Mouse (Mus musculus) gastrocnemius, postnatal 14 days (tissue): ENCODE data around the gene Gm11037. TPM values are rescaled to one million over a fixed set of nuclear protein-coding genes. Genes with fewer than 3 reads are reported as not detected.
A peak's percentile ranks its signal among the peaks of the same experiment; 100 is the strongest.
"Not testable (repeated sequence)": the region's sequence is repeated elsewhere in the genome, so short reads cannot be mapped to it uniquely, and the experiment has no call there.

Source experiments
- DNase-seq: peaks from one replicate; pipeline ENCODE4 v3.0.0; 2021; ENCODE audit warnings: mixed read lengths
- intact Hi-C: fragments of 180-260 bp; cut with DNase I; formaldehyde crosslinking; loops from one replicate; pipeline ENCODE4 v1.15.1; 2025; ENCODE audit warnings: low total_unique reads
- long read RNA-seq, 2 experiments: library from polyadenylated mRNA; stranded (forward); transcript quantifications; one replicate each; pipeline ENCODE4 v2.0.0; 2021
- total RNA-seq, 2 experiments: library from RNA; stranded (reverse); gene quantifications; 2 replicates each; pipeline ENCODE4 v1.2.3; 2021

Gene Gm11037
- total RNA-seq: not detected
- long read RNA-seq, experiment 1: 0 reads
- long read RNA-seq, experiment 2: 0 reads

GRCm38 (mm10) chr2:131132930-131133547 is at the start of gene Gm11037:
Gm11037 (plus strand) TSS chr2:131133497.
- intact Hi-C loops: no loop called here
- DNase-seq: no peak

- no peak for DNase-seq
- intact Hi-C loops: no loop called here
Observed at GRCm38 (mm10) chr2:131084206-131084605, 49.1 kb upstream of the Gm11037 start.

- no peak for DNase-seq
- intact Hi-C loops: no loop called here
Observed at GRCm38 (mm10) chr2:131086667-131087390, 46.5 kb upstream of the Gm11037 start, which contains the start of gene Siglec1. Siglec1 (minus strand) TSS chr2:131086765.

GRCm38 (mm10) chr2:131088581-131088980 is 44.7 kb upstream of the Gm11037 start:
- intact Hi-C loops: no loop called here
- no peak for DNase-seq

GRCm38 (mm10) chr2:131089634-131090033 is 43.7 kb upstream of the Gm11037 start:
- intact Hi-C loops: loop anchor here (5.0 kb wide), 1 partner anchor 68 kb away; no protein-coding TSS in a partner anchor
- DNase-seq: no peak

- intact Hi-C loops: loop anchor here (5.0 kb wide), 1 partner anchor 66 kb away; no protein-coding TSS in a partner anchor
- DNase-seq: no peak
Observed at GRCm38 (mm10) chr2:131090852-131091251, 42.4 kb upstream of the Gm11037 start.

GRCm38 (mm10) chr2:131093577-131093976 is 39.7 kb upstream of the Gm11037 start:
- intact Hi-C loops: loop anchor here (5.0 kb wide), 1 partner anchor 64 kb away; no protein-coding TSS in a partner anchor
- DNase-seq: no peak

GRCm38 (mm10) chr2:131094823-131095222 is 38.5 kb upstream of the Gm11037 start:
- intact Hi-C loops: loop anchor here (5.0 kb wide), 4 partner anchors 47 to 322 kb away; no protein-coding TSS in a partner anchor
- peak; percentile 73 for DNase-seq

- DNase-seq: peak; percentile 32
- intact Hi-C loops: loop anchor here (5.0 kb wide), 3 partner anchors 46 to 321 kb away; no protein-coding TSS in a partner anchor
Observed at GRCm38 (mm10) chr2:131096101-131096795, 37.0 kb upstream of the Gm11037 start.

GRCm38 (mm10) chr2:131097087-131097486 is 36.2 kb upstream of the Gm11037 start:
- intact Hi-C loops: loop anchor here (5.0 kb wide), 3 partner anchors 45 to 320 kb away; no protein-coding TSS in a partner anchor
- no peak for DNase-seq

GRCm38 (mm10) chr2:131101530-131101929 is 31.8 kb upstream of the Gm11037 start:
- intact Hi-C loops: no loop called here

GRCm38 (mm10) chr2:131104021-131104420 is 29.3 kb upstream of the Gm11037 start:
- intact Hi-C loops: no loop called here
- peak; percentile 64 for DNase-seq

More at GRCm38 (mm10) chr2:131101530-131101929, 31.8 kb upstream of the Gm11037 start:
- no peak for DNase-seq

- DNase-seq, intact Hi-C loops: not testable (repeated sequence)
Observed at GRCm38 (mm10) chr2:131105061-131105460, 28.2 kb upstream of the Gm11037 start.

- DNase-seq: no peak
- intact Hi-C loops: no loop called here
Observed at GRCm38 (mm10) chr2:131105989-131106388, 27.3 kb upstream of the Gm11037 start.

GRCm38 (mm10) chr2:131118968-131119574 is 14.2 kb upstream of the Gm11037 start:
- intact Hi-C loops: no loop called here

GRCm38 (mm10) chr2:131124166-131124565 is 9.1 kb upstream of the Gm11037 start:
- DNase-seq: no peak
- intact Hi-C loops: no loop called here

More at GRCm38 (mm10) chr2:131118968-131119574, 14.2 kb upstream of the Gm11037 start:
- no peak for DNase-seq

- no peak for DNase-seq
- intact Hi-C loops: no loop called here
Observed at GRCm38 (mm10) chr2:131125157-131125963, 7.9 kb upstream of the Gm11037 start.

GRCm38 (mm10) chr2:131125964-131126815 is 7.1 kb upstream of the Gm11037 start:
- no peak for DNase-seq

More at GRCm38 (mm10) chr2:131125964-131126815, 7.1 kb upstream of the Gm11037 start:
- intact Hi-C loops: no loop called here
